Mouse (Mus musculus) frontal cortex, postnatal 25 days (tissue): ENCODE data around the gene Slc6a4.
A peak's percentile ranks its signal among the peaks of the same experiment; 100 is the strongest.

Experiments
- DNase-seq, 2 experiments: peaks; one replicate each; pipeline ENCODE4 v3.0.0; 2022; ENCODE audit warnings: low spot score in 2 of 2

The Slc6a4 gene

GRCm38 (mm10) chr11:76997916-76998704 lies at the start of gene Slc6a4:
Gene Slc6a4, plus strand, starts transcription at chr11:76998603.
- DNase-seq: no peak

DNA sequence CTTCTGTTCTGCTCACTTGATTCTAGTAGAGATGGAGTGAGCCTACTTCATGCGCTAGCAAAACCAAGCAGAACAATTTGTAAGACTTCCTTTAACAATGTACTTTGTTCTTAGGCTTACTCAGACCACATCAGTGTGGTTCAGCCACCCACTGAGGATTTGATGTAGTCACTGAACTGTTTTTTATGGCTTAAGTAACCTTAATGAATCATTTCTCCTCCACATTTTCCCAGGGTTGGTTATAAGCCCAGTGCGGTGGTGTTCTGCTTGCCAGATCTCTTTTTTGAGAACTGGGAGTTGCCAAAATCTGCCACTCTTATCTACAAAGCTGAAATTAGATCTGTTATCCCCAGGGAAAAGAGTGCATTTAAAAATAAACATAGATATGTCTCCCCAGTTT lies 44.9 kb upstream of the Slc6a4 start:
- DNase-seq: no peak

DNA sequence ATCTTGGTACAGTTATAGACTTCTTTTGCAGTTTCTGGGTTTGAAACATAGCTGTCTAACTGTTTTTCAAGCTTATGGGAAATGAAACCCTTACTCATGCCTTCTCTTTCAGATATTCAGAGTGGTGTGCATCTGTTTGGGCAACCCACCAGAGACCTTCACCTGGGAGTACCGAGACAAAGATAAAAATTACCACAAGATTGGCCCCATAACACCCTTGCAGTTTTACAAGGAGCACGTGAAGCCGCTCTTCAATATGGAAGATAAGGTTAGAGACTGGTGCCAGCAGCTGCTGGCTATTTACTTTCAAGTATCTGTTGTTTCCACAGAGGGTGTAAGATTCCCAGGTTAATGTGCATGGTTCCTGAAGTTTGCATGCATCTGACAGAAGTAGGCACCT lies 32.7 kb upstream of the Slc6a4 start:
- DNase-seq: no peak

GRCm38 (mm10) chr11:76970328-76970727 lies 28.1 kb upstream of the Slc6a4 start:
- no peak for DNase-seq

- no peak for DNase-seq
These were observed 23.6 kb upstream of the Slc6a4 start for GRCm38 (mm10) chr11:76974680-76975319.

DNA sequence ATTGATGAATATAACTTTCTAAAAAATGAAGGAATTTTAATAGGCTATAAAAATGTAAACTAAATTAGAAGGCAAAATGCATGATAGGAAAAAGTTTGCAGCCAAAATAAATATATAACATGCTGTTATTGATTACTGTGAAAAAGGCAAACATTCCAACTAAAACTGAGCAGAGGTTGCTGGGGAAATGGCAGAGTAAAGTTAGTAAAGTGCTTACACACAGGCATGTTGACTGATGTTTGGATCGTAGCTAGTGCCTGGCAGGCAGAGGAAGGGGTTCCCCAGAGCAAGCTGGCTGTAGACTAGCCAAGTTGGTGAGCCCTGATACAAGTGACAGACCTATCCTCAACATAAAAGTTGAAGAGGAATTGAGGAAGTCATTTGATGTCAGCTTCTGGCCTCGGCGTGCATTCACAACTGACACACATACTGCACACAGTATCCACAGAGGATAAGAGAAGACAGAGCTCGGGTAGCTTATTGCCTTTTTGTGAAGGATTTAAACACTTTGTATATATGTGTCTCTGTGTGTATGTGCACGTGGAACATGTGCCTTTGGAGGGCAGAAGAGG lies 16.7 kb upstream of the Slc6a4 start:
- DNase-seq: no peak

GRCm38 (mm10) chr11:76982415-76982814 lies 16.0 kb upstream of the Slc6a4 start:
- no peak for DNase-seq

- DNase-seq: no peak
These were observed 14.8 kb upstream of the Slc6a4 start for GRCm38 (mm10) chr11:76983641-76984040.

DNA sequence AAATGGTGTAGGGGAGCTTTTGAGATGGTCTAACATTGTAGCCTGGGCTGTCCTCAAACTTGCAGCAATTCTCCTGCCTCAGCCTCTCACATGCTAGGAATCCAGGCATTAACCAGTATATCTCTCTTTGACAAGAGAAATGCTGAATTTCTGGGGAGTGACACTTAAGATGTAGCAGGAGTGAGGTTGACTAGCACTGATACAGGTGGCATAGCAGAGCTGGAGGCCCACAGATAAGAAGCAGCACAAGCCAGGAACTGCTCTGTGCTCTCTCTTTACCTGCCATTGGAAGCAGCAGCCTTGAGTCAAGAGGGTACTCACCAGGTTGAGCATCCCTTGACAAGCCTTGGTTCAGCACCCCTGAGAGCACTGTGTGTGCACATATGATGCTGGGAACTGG lies 14.2 kb upstream of the Slc6a4 start:
- no peak for DNase-seq

DNA sequence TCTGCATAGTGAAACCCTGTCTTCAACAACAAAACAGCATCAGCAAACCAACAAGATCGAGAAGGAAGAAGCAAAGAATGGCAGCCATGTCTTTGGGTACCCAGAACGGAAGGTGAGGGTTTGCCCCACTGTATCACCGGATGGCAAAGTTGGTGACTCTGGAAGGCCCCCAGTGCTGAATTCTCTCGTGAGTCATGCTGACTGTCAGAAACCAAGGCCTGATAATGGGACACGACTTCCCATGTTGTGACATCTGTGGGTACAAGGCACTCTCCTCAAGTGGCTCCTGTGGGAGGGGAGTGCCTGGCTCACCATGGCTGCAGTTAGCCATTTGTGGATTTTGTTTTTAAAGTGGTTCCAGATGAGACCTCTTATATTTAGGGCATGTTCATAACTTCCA lies 7.6 kb upstream of the Slc6a4 start:
- no peak for DNase-seq

DNA sequence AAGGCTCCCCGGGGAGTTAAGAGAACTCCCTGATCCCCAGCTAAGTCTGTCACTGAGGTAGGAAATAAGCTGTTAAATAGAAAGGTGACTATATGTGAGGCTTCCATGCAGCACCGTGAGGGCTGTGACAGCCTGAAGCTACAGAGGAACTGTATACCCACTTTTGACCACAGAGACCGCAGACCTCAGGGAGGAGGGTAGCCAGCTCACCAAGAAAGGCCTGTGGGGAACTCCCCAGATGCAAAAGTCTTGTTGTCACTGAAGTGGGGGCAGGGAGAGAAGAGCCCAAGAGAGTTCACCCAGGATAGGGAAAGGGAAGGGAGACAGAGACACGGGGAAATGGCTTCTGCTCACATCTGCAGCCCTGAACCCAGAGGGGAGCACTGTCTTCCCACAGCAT lies 5.5 kb upstream of the Slc6a4 start:
- no peak for DNase-seq

GRCm38 (mm10) chr11:76995966-76996672 lies 2.3 kb upstream of the Slc6a4 start:
- DNase-seq: no peak

GRCm38 (mm10) chr11:76997305-76997704 lies 1.1 kb upstream of the Slc6a4 start:
- DNase-seq: peak; percentile 52 to 55

- DNase-seq: no peak
These were observed 363 bp downstream of the Slc6a4 start for GRCm38 (mm10) chr11:76998705-76999226.

DNA sequence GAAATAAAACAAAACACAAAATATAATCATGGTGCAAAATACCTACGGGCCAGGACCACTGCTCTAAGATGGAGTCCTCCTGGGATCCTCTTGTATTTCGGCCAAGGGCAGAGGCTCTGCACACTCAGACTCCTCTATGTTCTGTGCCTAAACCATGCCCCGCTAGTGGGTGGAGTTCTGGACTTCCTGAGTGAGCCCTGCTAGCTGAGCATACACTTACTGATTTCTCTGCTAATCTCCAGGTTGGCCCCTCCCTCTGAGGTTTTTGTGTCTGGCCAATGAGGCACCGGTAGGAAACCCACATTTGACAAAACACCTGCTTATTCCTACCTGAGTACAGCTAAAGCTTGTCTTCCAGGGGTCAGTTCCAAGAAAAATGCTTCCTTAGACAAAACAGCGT lies 2.3 kb downstream of the Slc6a4 start:
- no peak for DNase-seq

- no peak for DNase-seq
These were observed 4.0 kb downstream of the Slc6a4 start for GRCm38 (mm10) chr11:77002361-77002760.

DNA sequence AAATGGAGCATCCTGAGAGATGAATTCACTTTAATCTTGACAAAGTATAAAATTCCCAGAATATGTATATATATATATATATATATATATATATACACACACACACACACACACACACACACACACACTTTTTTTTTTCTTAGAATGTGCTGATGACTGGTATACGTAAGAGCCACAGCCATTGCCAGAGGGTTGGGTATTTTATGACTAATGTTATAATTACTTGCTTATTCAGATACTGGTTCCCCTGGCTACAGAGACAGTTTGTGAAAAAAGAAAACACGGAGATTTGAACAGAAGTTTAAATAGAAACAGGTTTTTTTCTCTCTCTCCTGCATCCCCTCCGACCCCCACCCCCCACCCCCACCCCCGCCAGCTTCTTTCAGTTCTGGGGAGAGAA lies 7.5 kb downstream of the Slc6a4 start:
- DNase-seq: no peak

GRCm38 (mm10) chr11:77006616-77007015 lies 8.2 kb downstream of the Slc6a4 start:
- DNase-seq: no peak

GRCm38 (mm10) chr11:77009069-77010025 lies 10.9 kb downstream of the Slc6a4 start:
- DNase-seq: no peak

- DNase-seq: no peak
These were observed 12.5 kb downstream of the Slc6a4 start for GRCm38 (mm10) chr11:77010762-77011475.
